Mouse (Mus musculus): ENCODE measurements around the gene Gid8. TPM values are rescaled to one million over a fixed set of nuclear protein-coding genes. Genes with fewer than 3 reads are reported as not detected.
A peak's percentile ranks its signal among the peaks of the same experiment; 100 is the strongest.

Gene Gid8
- 45.3 and 47.4 TPM in 2 replicates for polyA plus RNA-seq (2015; fragmentation: Nextera tagmentation; extraction: Ambion mirVana)

DNA sequence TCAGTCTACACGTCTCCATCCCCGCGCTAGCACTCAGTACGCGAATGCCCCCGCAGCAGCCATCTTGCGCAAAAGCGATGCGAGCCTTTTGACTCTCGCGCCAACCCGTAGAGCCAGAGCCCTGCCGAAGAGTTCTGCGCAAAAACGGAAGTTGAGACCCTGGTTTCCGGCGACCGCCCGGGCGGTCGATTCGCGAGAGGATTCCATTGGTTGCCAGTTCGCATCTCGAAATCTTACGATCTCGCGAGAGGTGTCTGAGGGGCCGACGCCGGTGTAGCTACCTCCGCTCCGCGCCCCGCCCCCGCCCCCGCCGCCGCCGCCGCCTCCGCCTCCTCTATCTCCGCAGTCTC, at the start of gene Gid8, which contains the start of gene Dido1:
Gene Gid8, plus strand, starts transcription at position 195 of the 350 bp plus-strand sequence.
Gene Dido1, minus strand, starts transcription at position 77 of the 350 bp plus-strand sequence.
- H3K27ac ChIP-seq, result peak within 1 kb of the TSS; percentile 91
- under 1% methylated on average over 43 of the region's 43 CpGs for WGBS
- peaks cover 31% of the 10 kb centered on the region for H3K4me1 ChIP-seq (replicated peaks)
- H3K9me3 ChIP-seq (replicated peaks), result no peaks in the 10 kb centered on the region
- peak within 1 kb of the TSS; percentile 100 for H3K4me3 ChIP-seq
- H3K36me3 ChIP-seq, result peaks cover 20% of the 10 kb centered on the region
- peak within 1 kb of the TSS; percentile 100 for H3K9ac ChIP-seq
- H3K4me2 ChIP-seq, result peak within 1 kb of the TSS; percentile 69
- no peaks in the 10 kb centered on the region for H3K27me3 ChIP-seq
- ATAC-seq (replicated peaks; ENCODE audit: insufficient number of reproducible peaks, insufficient read depth, low FRiP score, low read depth), result peak; percentile 91

DNA sequence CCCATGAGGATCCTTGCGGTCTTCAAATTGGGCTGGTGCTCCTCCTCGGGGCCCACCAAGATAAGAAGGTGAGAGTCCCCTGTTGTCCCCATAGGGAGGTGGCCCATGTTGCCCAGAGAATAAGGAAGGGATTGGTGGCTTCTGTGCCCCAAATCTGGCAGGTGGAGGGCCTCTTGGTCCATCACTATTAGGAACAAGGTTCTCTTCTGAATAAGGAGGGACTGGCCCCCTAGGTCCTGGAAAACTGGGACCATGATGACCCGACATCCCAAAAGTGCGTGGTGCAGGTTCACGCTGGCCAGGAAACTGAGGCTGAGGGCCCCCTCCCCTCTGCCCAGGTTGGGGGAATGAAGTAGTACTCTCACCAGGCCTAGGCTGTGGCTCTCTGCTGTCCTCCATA, 49.4 kb upstream of the Gid8 start:
- Histone ChIP-seq H3K4me3 (no peak overlapping the region), H3K4me2 (no peak overlapping the region), H3K36me3 (peaks cover 21% of the 10 kb centered on the region), H3K27ac (no peak overlapping the region), H3K9me3 (replicated peaks) (no peaks in the 10 kb centered on the region), H3K4me1 (replicated peaks) (peaks cover 2% of the 10 kb centered on the region; the same call in 1 of the 2 replicates), H3K27me3 (no peaks in the 10 kb centered on the region), H3K9ac (no peak overlapping the region)
- 88% methylated on average over 5 of the region's 5 CpGs for WGBS
- ATAC-seq (replicated peaks; ENCODE audit: insufficient number of reproducible peaks, insufficient read depth, low FRiP score, low read depth), result 0 out of 2 replicates have a peak, but pooled peaks have one; percentile 4

- no peaks in the 10 kb centered on the region for H3K27me3 ChIP-seq
- no peak for ATAC-seq (replicated peaks; ENCODE audit: insufficient number of reproducible peaks, insufficient read depth, low FRiP score, low read depth)
- no peak overlapping the region for H3K4me3 ChIP-seq
- no peak overlapping the region for H3K4me2 ChIP-seq
- peaks cover 35% of the 10 kb centered on the region for H3K36me3 ChIP-seq
- H3K27ac ChIP-seq, result no peak overlapping the region
- 80% methylated on average over 4 of the region's 4 CpGs for WGBS
- H3K9me3 ChIP-seq (replicated peaks), result no peaks in the 10 kb centered on the region
- H3K9ac ChIP-seq, result no peak overlapping the region
- H3K4me1 ChIP-seq (replicated peaks), result peaks cover 2% of the 10 kb centered on the region; the same call in 1 of the 2 replicates
Observed at GRCm38 (mm10) chr2:180662008-180662407, 47.9 kb upstream of the Gid8 start.

- 86% methylated on average over 2 of the region's 2 CpGs for WGBS
Observed at GRCm38 (mm10) chr2:180676706-180677105, 33.2 kb upstream of the Gid8 start.

GRCm38 (mm10) chr2:180678609-180679140, 31.2 kb upstream of the Gid8 start:
- no peak overlapping the region for H3K27ac ChIP-seq
- 20% methylated on average over 4 of the region's 4 CpGs for WGBS
- no peak overlapping the region for H3K4me3 ChIP-seq
- no peak overlapping the region for H3K9ac ChIP-seq
- no peaks in the 10 kb centered on the region for H3K27me3 ChIP-seq
- peak; percentile 40; the same call in 1 of the 2 replicates for ATAC-seq (replicated peaks; ENCODE audit: insufficient number of reproducible peaks, insufficient read depth, low FRiP score, low read depth)
- H3K36me3 ChIP-seq, result peaks cover 41% of the 10 kb centered on the region
- no peaks in the 10 kb centered on the region for H3K9me3 ChIP-seq (replicated peaks)
- no peaks in the 10 kb centered on the region for H3K4me1 ChIP-seq (replicated peaks)
- no peak overlapping the region for H3K4me2 ChIP-seq

More at GRCm38 (mm10) chr2:180676706-180677105, 33.2 kb upstream of the Gid8 start:
- H3K36me3 ChIP-seq, result peaks cover 41% of the 10 kb centered on the region
- H3K9me3 ChIP-seq (replicated peaks), result no peaks in the 10 kb centered on the region
- H3K9ac ChIP-seq, result no peak overlapping the region
- H3K4me2 ChIP-seq, result no peak overlapping the region
- no peak overlapping the region for H3K4me3 ChIP-seq
- no peaks in the 10 kb centered on the region for H3K27me3 ChIP-seq
- ATAC-seq (replicated peaks; ENCODE audit: insufficient number of reproducible peaks, insufficient read depth, low FRiP score, low read depth), result no peak
- no peaks in the 10 kb centered on the region for H3K4me1 ChIP-seq (replicated peaks)
- no peak overlapping the region for H3K27ac ChIP-seq

DNA sequence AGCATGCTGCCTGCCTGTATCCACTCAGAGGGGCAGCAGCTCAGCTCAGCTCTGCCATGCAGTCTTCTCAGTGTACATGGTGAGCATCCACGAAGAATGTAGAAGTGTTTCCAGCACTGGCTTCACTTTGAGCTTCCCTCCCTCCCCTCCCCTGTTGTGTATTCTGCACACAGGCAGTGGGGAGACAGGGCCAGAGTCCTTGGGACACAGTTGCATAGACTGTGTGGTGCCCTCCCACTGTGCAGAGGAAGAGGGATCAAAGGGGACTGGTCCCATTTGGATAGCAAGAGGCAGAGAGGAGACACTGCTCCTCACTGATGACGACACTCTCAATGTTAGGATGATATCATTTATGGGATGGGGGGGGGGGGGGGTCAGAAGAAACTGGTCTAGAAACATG, 28.7 kb upstream of the Gid8 start:
- Histone ChIP-seq H3K27me3 (no peaks in the 10 kb centered on the region), H3K9ac (no peak overlapping the region), H3K4me1 (replicated peaks) (no peaks in the 10 kb centered on the region), H3K4me2 (no peak overlapping the region), H3K27ac (no peak overlapping the region), H3K9me3 (replicated peaks) (no peaks in the 10 kb centered on the region), H3K36me3 (peaks cover 51% of the 10 kb centered on the region), H3K4me3 (no peak overlapping the region)
- no peak for ATAC-seq (replicated peaks; ENCODE audit: insufficient number of reproducible peaks, insufficient read depth, low FRiP score, low read depth)
- WGBS, result 69% methylated on average over 2 of the region's 2 CpGs

DNA sequence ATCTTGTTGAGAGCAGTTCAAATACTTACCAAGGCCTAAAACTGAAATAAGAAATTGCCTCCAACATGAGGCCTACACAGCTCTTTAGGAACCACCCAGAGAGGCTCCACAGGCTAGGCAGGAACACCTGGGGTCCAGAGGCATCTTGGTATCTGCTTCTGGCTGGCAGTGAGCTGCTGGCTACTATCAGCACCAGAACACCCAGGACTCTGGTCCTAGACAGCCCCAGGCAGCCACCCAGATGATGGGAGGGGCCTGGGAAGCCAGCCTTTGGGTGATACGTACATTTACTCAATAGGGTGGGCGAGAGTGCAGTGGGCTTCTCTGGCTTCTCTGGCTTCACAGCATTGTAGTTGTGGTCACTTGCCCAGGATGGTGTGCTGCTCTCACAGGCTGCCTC, 26.4 kb upstream of the Gid8 start:
- no peak overlapping the region for H3K9ac ChIP-seq
- no peak overlapping the region for H3K4me2 ChIP-seq
- no peaks in the 10 kb centered on the region for H3K9me3 ChIP-seq (replicated peaks)
- H3K4me3 ChIP-seq, result no peak overlapping the region
- no peak overlapping the region for H3K27ac ChIP-seq
- peaks cover 74% of the 10 kb centered on the region for H3K36me3 ChIP-seq
- WGBS, result 82% methylated on average over 2 of the region's 2 CpGs
- ATAC-seq (replicated peaks; ENCODE audit: insufficient number of reproducible peaks, insufficient read depth, low FRiP score, low read depth), result no peak
- H3K27me3 ChIP-seq, result no peaks in the 10 kb centered on the region
- H3K4me1 ChIP-seq (replicated peaks), result no peaks in the 10 kb centered on the region

DNA sequence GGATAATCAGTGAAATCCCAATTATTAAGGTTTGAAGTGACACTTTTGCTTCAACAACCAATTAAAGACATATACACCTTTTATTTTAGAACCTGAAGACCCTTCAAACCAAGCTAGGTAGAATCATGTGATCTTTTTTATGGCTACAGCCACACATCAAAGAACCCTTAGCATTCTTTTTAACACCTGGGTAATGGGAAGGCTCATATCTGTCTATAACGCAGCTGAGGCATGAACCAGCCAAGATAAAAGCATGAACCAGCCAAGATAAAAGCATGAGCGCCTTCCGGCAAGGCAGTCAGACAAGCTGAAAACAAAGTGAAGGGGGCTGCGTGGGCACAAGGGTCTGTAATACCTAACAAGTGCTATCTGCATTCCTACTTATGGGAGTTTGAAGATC, 25.9 kb upstream of the Gid8 start:
- Histone ChIP-seq H3K27ac (no peak overlapping the region), H3K36me3 (peaks cover 80% of the 10 kb centered on the region), H3K9ac (no peak overlapping the region), H3K4me3 (no peak overlapping the region), H3K9me3 (replicated peaks) (no peaks in the 10 kb centered on the region), H3K27me3 (no peaks in the 10 kb centered on the region), H3K4me2 (no peak overlapping the region), H3K4me1 (replicated peaks) (no peaks in the 10 kb centered on the region)
- no peak for ATAC-seq (replicated peaks; ENCODE audit: insufficient number of reproducible peaks, insufficient read depth, low FRiP score, low read depth)
- 63% methylated on average over 4 of the region's 4 CpGs for WGBS

DNA sequence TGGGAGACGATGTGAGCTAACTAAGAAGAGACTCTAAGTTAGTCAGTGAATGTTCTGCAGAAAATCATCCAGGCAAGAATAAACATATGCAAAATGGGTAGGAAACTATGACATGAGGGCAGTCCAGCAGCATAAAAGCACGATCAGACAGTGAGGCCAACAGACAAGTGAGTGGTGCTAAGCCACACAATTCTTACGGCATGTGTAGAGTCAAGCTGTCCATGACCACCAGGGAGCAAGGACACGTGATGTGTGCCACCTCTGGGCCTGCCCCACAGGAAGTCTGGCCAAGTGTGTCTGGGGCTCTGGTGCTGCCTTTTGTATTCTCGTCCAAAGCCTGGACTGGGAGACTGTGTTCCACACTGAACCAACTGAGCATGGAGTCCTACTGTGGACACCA, 20.1 kb upstream of the Gid8 start:
- Histone ChIP-seq H3K9ac (no peak overlapping the region), H3K4me3 (no peak overlapping the region), H3K36me3 (peaks cover 59% of the 10 kb centered on the region), H3K27ac (no peak overlapping the region), H3K9me3 (replicated peaks) (no peaks in the 10 kb centered on the region), H3K4me2 (no peak overlapping the region), H3K4me1 (replicated peaks) (peaks cover 16% of the 10 kb centered on the region), H3K27me3 (no peaks in the 10 kb centered on the region)
- 77% methylated on average over 5 of the region's 5 CpGs for WGBS
- ATAC-seq (replicated peaks; ENCODE audit: insufficient number of reproducible peaks, insufficient read depth, low FRiP score, low read depth), result no peak

DNA sequence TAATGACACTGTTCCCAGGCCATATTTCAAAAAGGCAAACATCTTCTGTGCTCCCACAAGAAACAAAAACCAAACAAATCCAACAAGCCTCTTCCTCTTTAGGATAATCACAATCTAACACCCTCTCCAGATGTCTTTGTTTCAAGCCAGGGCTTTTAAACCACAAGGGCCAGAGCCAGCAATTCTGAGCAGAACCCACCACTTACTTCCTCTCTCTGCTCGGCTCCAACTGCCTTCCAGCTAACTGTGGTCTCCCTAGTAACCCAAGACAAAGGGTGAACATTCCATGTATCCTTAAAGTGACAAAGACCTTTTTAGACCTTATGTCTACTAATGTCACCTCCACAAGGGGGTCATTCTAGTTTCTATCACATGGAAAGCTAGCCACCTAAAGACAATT, 17.3 kb upstream of the Gid8 start:
- H3K9me3 ChIP-seq (replicated peaks), result no peaks in the 10 kb centered on the region
- WGBS, result 3% methylated on average over 1 of the region's 1 CpGs
- peaks cover 25% of the 10 kb centered on the region for H3K4me1 ChIP-seq (replicated peaks)
- peak overlapping the region; percentile 65 for H3K27ac ChIP-seq
- 0 out of 2 replicates have a peak overlapping the region, but pooled peaks have one; percentile 3 for H3K4me3 ChIP-seq
- H3K27me3 ChIP-seq, result no peaks in the 10 kb centered on the region
- peaks cover 33% of the 10 kb centered on the region for H3K36me3 ChIP-seq
- ATAC-seq (replicated peaks; ENCODE audit: insufficient number of reproducible peaks, insufficient read depth, low FRiP score, low read depth), result peak; percentile 64; the same call in 1 of the 2 replicates
- H3K4me2 ChIP-seq, result peak overlapping the region; percentile 21; the same call in 1 of the 2 replicates
- no peak overlapping the region for H3K9ac ChIP-seq

GRCm38 (mm10) chr2:180695176-180695575, 14.7 kb upstream of the Gid8 start:
- Histone ChIP-seq H3K27ac (no peak overlapping the region), H3K27me3 (no peaks in the 10 kb centered on the region), H3K4me2 (no peak overlapping the region), H3K9ac (no peak overlapping the region), H3K36me3 (peaks cover 8% of the 10 kb centered on the region), H3K4me1 (replicated peaks) (peaks cover 35% of the 10 kb centered on the region), H3K4me3 (no peak overlapping the region), H3K9me3 (replicated peaks) (no peaks in the 10 kb centered on the region)
- ATAC-seq (replicated peaks; ENCODE audit: insufficient number of reproducible peaks, insufficient read depth, low FRiP score, low read depth), result no peak
- 70% methylated on average over 2 of the region's 2 CpGs for WGBS

DNA sequence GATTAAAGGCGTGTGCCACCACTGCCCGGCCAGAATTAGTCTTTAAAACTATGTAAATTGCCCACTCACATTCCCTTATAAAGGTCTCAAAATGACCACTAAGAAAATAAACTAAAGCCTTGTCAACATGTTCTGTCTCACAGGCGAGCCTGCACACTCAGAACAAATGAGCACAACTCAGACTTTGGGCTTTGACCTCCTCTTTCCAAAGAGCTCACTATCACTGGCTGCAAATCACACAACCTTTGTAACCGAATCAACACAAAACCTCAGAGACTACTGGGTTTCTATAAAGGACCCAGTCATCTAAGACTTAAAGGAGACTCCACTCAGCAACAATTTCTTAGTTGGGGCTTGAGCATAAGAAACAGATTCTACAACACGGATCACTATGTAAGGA, 9.5 kb upstream of the Gid8 start:
- 63% methylated on average over 5 of the region's 5 CpGs for WGBS
- H3K4me3 ChIP-seq, result peak overlapping the region; percentile 82
- ATAC-seq (replicated peaks; ENCODE audit: insufficient number of reproducible peaks, insufficient read depth, low FRiP score, low read depth), result no peak
- peak overlapping the region; percentile 88 for H3K9ac ChIP-seq
- H3K27me3 ChIP-seq, result no peaks in the 10 kb centered on the region
- H3K4me2 ChIP-seq, result peak overlapping the region; percentile 88
- H3K9me3 ChIP-seq (replicated peaks), result no peaks in the 10 kb centered on the region
- peaks cover 47% of the 10 kb centered on the region for H3K4me1 ChIP-seq (replicated peaks)
- H3K36me3 ChIP-seq, result no peaks in the 10 kb centered on the region
- H3K27ac ChIP-seq, result no peak overlapping the region

Measured in heart, embryonic 15.5 days (tissue).